Mouse (Mus musculus): ENCODE results near the gene Fam222b. TPM values are rescaled to one million over a fixed set of nuclear protein-coding genes. Genes with fewer than 3 reads are reported as not detected.

Gene Fam222b
- polyA plus RNA-seq, 1 experiment from 2014 or later: 24.2 TPM

DNA sequence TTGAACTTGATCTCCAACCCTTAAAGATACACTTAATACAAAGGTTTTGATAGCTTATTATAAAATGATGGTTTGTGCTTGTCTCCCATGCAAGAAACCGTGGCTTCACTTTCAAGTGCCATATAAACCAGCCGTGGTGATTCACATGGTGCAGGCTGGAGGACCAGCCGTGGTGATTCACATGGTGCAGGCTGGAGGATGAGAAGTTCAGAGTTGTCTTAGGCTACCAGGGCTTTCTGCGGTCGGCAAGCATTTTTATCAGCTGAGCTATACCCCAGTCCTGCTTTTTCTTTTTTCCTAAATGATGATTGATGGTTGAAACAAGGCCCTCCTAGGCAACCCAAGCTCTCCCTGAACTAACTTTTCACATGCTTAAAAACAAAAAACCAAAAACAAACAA, 7.7 kb downstream of the Fam222b start:
- no peak for DNase-seq (ENCODE audit: extremely low spot score, low spot score)
- Histone ChIP-seq H3K4me3 (no peak overlapping the region), H3K9me3 (no peaks in the 10 kb centered on the region), H3K4me1 (peaks cover 7% of the 10 kb centered on the region), H3K27me3 (ENCODE audit: poor library complexity, severe bottlenecking) (no peaks in the 10 kb centered on the region), H3K27ac (no peak overlapping the region), H3K36me3 (replicated peaks) (peaks cover 60% of the 10 kb centered on the region)
- WGBS: 90% methylated on average over 5 of the region's 5 CpGs

DNA sequence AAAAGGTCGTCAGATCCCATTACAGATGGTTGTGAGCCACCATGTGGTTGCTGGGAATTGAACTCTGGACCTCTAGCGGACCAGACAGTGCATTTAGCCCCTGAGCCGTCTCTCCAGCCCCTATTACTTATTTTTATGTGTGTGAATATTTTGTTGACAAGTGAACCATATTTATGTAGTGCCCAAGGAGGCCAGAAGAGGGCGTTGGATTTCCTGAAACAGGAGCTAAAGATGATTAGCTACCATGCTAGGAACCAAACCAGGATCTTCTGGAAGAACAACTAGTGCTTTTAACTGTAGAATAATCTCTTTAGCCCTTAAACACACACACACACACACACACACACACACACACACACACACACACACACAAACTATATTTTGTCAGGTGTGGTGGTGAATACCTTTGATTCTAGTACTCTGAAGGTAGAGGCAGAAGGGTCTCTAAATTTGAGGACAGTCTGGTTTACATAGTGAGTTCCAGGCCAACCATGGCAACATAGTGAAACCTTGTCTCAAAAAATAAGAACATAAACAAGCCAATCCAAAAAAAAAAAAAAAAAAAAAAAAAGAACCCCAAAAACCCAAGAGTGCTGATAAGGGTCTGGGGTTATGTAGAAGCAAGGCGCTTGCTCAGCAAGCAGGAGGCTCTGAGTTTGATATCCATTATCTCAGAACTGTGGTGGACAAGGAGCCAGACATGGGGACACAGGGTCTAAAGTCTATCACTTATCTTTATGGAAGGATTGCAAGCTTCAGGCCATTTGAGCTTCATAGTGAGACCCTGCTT, 8.7 kb downstream of the Fam222b start:
- DNase-seq (ENCODE audit: extremely low spot score, low spot score): no peak
- Histone ChIP-seq H3K9me3 (peaks cover 3% of the 10 kb centered on the region; the same call in 1 of the 2 replicates), H3K36me3 (replicated peaks) (peaks cover 67% of the 10 kb centered on the region), H3K27ac (no peak overlapping the region), H3K4me3 (no peak overlapping the region), H3K4me1 (0 out of 2 replicates have a peak, but pooled peaks cover under 1% of the 10 kb centered on the region), H3K27me3 (ENCODE audit: poor library complexity, severe bottlenecking) (no peaks in the 10 kb centered on the region)
- 64% methylated on average over 5 of the region's 5 CpGs for WGBS

DNA sequence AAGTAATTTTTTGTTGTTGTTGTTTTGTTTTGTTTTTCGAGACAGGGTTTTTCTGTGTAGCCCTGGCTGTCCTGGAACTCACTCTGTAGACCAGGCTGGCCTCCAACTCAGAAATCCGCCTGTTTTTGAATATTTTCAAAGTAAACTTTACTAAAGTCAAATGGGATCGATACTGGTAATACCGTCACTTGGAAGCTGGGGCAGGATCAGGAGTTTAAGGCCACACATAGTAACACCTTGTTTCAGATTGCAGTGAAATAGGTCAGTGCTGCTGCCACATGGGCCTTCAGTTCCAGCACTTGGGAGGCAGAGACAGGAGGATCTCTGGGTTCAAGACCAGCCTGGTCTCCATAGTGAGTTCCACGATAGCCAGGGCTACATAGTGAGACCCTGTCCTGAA, 10.0 kb downstream of the Fam222b start:
- DNase-seq (ENCODE audit: extremely low spot score, low spot score): no peak
- WGBS: 92% methylated on average over 5 of the region's 5 CpGs
- no peak overlapping the region for H3K4me3 ChIP-seq
- no peak overlapping the region for H3K27ac ChIP-seq
- peaks cover 61% of the 10 kb centered on the region for H3K36me3 ChIP-seq (replicated peaks)
- H3K4me1 ChIP-seq: no peaks in the 10 kb centered on the region
- H3K27me3 ChIP-seq (ENCODE audit: poor library complexity, severe bottlenecking): no peaks in the 10 kb centered on the region
- peaks cover 3% of the 10 kb centered on the region; the same call in 1 of the 2 replicates for H3K9me3 ChIP-seq

DNA sequence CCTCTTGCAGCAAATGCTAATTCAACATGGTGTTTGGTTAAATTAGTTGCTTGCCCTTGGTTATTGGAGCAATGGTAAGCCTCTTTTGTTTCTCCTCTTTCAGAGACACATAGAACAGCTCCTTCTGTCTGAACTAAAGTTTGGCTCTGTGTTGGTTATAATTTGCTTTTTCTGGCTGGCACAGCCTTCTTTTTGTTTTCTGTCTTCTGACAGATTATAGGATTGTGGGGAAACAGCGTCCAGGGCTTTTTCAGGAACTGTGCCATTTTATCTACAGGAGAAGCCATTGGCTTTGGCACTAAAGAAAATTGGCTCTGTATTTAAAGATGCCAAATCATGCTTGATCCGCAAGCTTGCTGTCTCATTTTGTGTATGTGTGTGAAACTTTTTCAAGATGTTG, 19.2 kb downstream of the Fam222b start:
- Histone ChIP-seq H3K36me3 (replicated peaks) (0 out of 2 replicates have a peak, but pooled peaks cover 3% of the 10 kb centered on the region), H3K27ac (no peak overlapping the region), H3K4me1 (peaks cover 41% of the 10 kb centered on the region), H3K9me3 (no peaks in the 10 kb centered on the region), H3K4me3 (no peak overlapping the region), H3K27me3 (ENCODE audit: poor library complexity, severe bottlenecking) (no peaks in the 10 kb centered on the region)
- no peak for DNase-seq (ENCODE audit: extremely low spot score, low spot score)
- 84% methylated on average over 2 of the region's 2 CpGs for whole genome bisulfite sequencing

DNA sequence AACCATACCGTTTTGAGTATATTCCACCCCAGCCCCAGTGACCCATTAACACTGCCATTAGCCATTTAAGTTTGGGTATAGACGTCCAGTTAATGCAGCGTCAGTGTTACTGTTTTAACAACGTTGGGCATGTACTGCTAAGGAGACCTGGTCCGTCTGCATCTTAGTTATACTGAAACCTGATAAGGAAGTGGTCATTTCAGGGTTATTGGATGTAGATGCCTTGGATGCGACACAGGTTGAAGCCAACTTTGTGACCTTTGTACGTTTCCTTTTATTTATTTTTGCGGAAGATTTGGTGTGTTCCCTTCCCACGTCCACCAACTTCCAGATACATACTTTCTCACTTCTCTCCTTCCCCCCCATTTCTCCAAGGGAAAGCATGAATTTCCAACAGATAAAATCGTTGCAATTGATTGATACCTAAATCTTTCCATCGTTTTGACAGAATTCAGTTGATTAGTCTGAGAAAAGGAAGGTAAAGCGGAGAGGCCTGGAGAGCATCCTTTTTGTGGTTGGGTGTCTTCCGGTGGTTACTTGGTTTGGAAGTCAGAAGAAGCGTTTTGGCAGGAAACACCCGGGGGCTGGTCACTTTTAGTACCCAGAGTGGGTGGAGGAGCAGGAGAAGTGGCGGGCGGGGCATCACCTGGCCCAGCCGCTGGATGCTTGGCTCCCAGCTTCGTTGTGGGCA, 20.4 kb downstream of the Fam222b start:
- peak overlapping the region; percentile 74 for H3K4me3 ChIP-seq
- no peaks in the 10 kb centered on the region for H3K9me3 ChIP-seq
- peak overlapping the region; percentile 96 for H3K27ac ChIP-seq
- 0 out of 2 replicates have a peak, but pooled peaks cover 3% of the 10 kb centered on the region for H3K36me3 ChIP-seq (replicated peaks)
- WGBS: 14% methylated on average over 19 of the region's 19 CpGs
- no peaks in the 10 kb centered on the region for H3K27me3 ChIP-seq (ENCODE audit: poor library complexity, severe bottlenecking)
- DNase-seq (ENCODE audit: extremely low spot score, low spot score): peak; percentile 21
- H3K4me1 ChIP-seq: peaks cover 41% of the 10 kb centered on the region

DNA sequence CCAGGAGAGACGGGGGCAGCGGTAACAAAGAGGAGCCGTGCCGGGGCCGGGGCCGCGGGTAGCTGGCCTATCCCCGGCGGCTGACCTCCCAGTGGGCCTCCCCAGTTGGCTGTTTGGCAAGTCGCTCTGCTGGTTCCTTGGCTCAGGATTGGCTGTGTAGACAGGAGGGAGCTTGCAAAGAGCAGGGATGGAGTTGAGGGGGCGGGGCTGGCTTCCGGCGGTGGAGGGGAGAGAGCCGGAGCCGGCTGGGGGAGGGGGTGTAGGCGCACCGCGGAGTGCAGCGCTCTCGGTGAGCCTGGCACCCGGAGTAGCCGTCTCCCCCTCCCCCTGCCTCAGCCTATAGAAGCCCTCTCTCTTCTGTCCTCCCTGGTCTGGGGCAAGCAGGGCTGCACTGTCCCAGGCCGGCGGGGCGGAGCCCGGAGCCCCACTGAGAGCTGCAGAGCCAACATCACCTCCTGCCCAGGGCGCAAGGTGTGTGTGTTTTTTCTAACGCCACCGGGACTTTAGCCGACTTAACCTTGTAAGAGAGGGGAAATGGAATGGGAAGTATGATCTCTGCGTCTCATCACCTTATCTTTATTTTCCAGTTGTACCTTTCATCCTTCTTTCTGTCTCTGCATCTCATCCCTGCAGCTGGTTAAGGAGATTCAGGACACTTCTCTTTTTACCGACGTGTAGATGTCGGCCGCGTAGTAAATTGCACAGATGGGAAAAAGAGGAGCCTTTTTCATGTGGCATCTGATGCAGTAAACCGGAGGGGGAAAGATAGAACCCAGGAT, 21.1 kb downstream of the Fam222b start:
- Histone ChIP-seq H3K36me3 (replicated peaks) (0 out of 2 replicates have a peak, but pooled peaks cover 3% of the 10 kb centered on the region), H3K9me3 (no peaks in the 10 kb centered on the region), H3K27ac (peak overlapping the region; percentile 96), H3K4me1 (peaks cover 41% of the 10 kb centered on the region), H3K27me3 (ENCODE audit: poor library complexity, severe bottlenecking) (no peaks in the 10 kb centered on the region), H3K4me3 (peak overlapping the region; percentile 74)
- peak; percentile 99 for DNase-seq (ENCODE audit: extremely low spot score, low spot score)
- WGBS: under 1% methylated on average over 37 of the region's 37 CpGs

DNA sequence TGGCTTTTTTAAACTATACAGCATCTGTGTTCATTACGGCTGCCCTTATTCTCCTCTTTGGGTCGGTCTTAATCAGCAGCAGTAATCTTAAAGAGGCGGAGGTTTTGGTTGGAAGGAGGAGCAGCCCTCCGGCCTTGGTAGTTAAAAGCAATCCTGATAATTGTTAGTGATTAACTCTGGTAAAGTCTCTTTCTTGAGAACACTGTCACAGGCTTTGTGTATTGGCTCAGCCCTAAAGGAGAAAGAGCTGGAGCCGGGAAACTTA, 21.6 kb downstream of the Fam222b start:
- 5% methylated on average over 5 of the region's 5 CpGs for WGBS
- Histone ChIP-seq H3K27me3 (ENCODE audit: poor library complexity, severe bottlenecking) (no peaks in the 10 kb centered on the region), H3K9me3 (no peaks in the 10 kb centered on the region), H3K4me3 (peak overlapping the region; percentile 74), H3K4me1 (peaks cover 41% of the 10 kb centered on the region), H3K27ac (peak overlapping the region; percentile 96), H3K36me3 (replicated peaks) (0 out of 2 replicates have a peak, but pooled peaks cover 3% of the 10 kb centered on the region)
- DNase-seq (ENCODE audit: extremely low spot score, low spot score): no peak

DNA sequence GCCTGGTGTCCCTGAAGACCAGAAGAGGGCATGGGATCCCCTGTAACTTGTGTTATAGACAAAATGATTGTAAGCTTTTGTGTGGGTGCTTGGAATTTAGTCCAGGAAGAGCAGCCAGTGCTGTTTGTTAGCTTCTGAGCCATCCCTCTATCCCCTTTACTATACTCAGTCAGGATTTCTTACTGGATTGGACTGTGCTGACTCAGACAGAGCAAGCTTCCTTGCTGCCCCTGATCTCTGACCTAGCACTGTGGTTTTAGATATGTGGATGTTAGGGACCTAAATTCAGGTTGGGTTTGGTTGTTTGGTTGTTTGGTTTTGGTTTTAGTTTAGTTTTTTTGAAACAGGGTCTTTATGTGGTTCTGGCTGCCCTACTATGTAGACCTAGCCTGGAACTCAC, 24.0 kb downstream of the Fam222b start:
- DNase-seq (ENCODE audit: extremely low spot score, low spot score): no peak
- Histone ChIP-seq H3K36me3 (replicated peaks) (peaks cover 5% of the 10 kb centered on the region), H3K4me1 (peaks cover 36% of the 10 kb centered on the region), H3K27ac (no peak overlapping the region), H3K9me3 (no peaks in the 10 kb centered on the region), H3K4me3 (no peak overlapping the region), H3K27me3 (ENCODE audit: poor library complexity, severe bottlenecking) (no peaks in the 10 kb centered on the region)

DNA sequence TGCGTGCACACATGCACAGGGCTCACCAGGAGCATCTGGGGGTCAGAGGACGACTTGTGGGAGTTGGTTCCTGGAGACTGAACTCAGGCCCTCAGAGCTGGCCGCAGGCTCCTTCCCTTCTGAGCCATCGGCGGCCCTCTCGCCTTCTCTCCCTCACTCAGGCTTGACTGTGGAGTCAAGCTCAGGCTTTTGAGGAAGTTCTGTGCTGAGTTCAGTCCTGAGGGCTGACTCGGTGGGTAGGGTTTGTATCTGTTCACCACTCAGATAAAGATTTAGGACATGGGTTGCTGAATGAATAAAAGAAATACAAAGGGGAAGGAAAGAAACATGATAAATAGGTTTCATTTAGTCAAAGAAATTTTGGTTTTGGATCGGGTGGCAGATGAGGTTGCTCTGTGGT, 25.4 kb downstream of the Fam222b start:
- H3K27ac ChIP-seq: no peak overlapping the region
- no peak for DNase-seq (ENCODE audit: extremely low spot score, low spot score)
- 86% methylated on average over 8 of the region's 8 CpGs for WGBS
- no peak overlapping the region for H3K4me3 ChIP-seq
- H3K4me1 ChIP-seq: peaks cover 22% of the 10 kb centered on the region
- H3K27me3 ChIP-seq (ENCODE audit: poor library complexity, severe bottlenecking): no peaks in the 10 kb centered on the region
- peaks cover 10% of the 10 kb centered on the region for H3K36me3 ChIP-seq (replicated peaks)
- H3K9me3 ChIP-seq: no peaks in the 10 kb centered on the region

DNA sequence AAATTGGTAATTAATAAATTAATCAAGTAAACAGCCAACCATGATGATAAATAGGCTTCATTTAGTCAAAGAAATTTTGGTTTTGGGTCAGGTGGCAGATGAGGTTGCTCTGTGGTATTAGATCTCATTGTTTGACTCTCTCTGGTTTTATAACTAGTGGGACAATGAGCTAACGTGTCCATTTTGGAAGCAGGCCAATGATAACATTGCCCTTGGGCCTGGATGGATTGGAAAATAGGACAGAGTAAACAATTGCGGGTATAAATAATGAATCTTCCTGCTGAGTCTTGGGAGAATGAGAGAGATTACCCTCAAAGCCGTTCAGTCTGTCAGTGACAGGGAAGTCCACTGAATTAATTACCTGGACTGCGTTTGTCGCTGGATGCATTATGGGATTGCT, 26.7 kb downstream of the Fam222b start:
- no peak for DNase-seq (ENCODE audit: extremely low spot score, low spot score)
- no peaks in the 10 kb centered on the region for H3K9me3 ChIP-seq
- WGBS: 88% methylated on average over 5 of the region's 5 CpGs
- no peaks in the 10 kb centered on the region for H3K27me3 ChIP-seq (ENCODE audit: poor library complexity, severe bottlenecking)
- peaks cover 13% of the 10 kb centered on the region for H3K4me1 ChIP-seq
- H3K27ac ChIP-seq: no peak overlapping the region
- peaks cover 10% of the 10 kb centered on the region for H3K36me3 ChIP-seq (replicated peaks)
- H3K4me3 ChIP-seq: no peak overlapping the region

DNA sequence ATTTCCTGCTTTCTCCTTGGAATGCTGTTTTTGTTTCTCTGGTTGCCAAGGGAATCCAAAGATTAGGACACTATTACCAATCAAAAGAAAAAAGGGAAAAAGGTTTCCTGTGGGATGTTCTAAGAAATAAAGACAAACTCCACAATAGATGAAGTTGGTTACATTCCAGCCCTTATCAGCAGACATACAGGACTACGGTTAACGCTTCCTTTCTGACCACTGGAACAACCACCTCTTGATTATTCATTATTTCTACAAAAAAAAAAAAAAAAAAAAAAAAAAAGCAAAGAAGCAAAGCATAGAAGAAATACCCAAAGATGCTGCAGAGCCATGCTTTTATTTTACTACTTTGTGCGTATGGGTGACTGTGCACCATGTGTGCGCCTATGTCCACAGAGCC, 28.4 kb downstream of the Fam222b start:
- 91% methylated on average over 4 of the region's 4 CpGs for WGBS
- no peak overlapping the region for H3K4me3 ChIP-seq
- H3K36me3 ChIP-seq (replicated peaks): peaks cover 19% of the 10 kb centered on the region
- DNase-seq (ENCODE audit: extremely low spot score, low spot score): no peak
- H3K27ac ChIP-seq: no peak overlapping the region
- H3K9me3 ChIP-seq: no peaks in the 10 kb centered on the region
- H3K27me3 ChIP-seq (ENCODE audit: poor library complexity, severe bottlenecking): no peaks in the 10 kb centered on the region
- peaks cover 7% of the 10 kb centered on the region for H3K4me1 ChIP-seq

DNA sequence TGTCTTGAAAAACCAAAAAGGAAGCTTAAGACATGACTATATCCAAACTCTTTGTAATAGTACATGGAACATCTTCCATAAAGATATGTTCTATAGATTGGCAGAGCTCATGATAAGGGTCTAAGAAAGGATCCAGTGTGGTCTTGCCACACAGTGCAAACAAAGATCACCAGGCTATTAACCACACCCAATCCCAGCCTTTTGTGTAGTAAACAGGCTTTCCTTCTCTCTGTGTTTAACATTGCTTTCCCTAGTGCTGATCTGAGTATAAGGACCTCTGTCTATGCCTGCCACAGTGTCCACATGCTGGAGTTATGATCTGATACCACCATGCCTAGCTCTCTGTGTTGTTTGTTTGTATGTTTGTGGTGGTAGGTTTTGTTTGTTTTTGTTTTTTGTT, 29.3 kb downstream of the Fam222b start:
- no peak overlapping the region for H3K4me3 ChIP-seq
- no peaks in the 10 kb centered on the region for H3K27me3 ChIP-seq (ENCODE audit: poor library complexity, severe bottlenecking)
- DNase-seq (ENCODE audit: extremely low spot score, low spot score): no peak
- H3K27ac ChIP-seq: no peak overlapping the region
- H3K36me3 ChIP-seq (replicated peaks): peaks cover 19% of the 10 kb centered on the region
- H3K9me3 ChIP-seq: no peaks in the 10 kb centered on the region
- H3K4me1 ChIP-seq: peaks cover 7% of the 10 kb centered on the region

DNA sequence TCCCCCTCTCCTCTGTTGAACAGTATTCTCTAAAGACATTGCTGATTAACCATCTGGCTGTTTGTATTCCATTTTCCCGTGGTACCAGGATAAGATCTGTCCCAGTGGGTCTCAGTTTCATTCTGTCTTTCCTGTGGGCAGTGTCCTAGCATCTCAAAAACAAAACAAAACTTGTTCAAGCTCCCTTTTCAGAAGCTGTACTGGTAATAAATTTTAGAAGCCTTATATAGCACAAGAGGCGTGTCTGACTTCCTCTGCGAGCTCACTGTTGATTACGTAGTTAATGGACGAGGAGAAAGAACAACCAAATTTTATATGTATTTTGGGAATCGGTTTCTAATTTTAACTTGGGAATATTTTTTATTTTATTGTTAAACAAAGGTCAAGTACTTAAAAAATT, 31.2 kb downstream of the Fam222b start:
- 90% methylated on average over 6 of the region's 6 CpGs for WGBS
- Histone ChIP-seq H3K36me3 (replicated peaks) (peaks cover 31% of the 10 kb centered on the region), H3K9me3 (no peaks in the 10 kb centered on the region), H3K4me1 (peaks cover 7% of the 10 kb centered on the region), H3K4me3 (no peak overlapping the region), H3K27ac (no peak overlapping the region), H3K27me3 (ENCODE audit: poor library complexity, severe bottlenecking) (no peaks in the 10 kb centered on the region)
- DNase-seq (ENCODE audit: extremely low spot score, low spot score): no peak
